Mouse (Mus musculus) urinary bladder, postnatal 14 days (tissue): ENCODE data around the gene Garnl3.
A peak's percentile ranks its signal among the peaks of the same experiment; 100 is the strongest.
"Not testable (repeated sequence)": the region's sequence is repeated elsewhere in the genome, so short reads cannot be mapped to it uniquely, and the experiment has no call there.

ENCODE experiments used
- DNase-seq: peaks from one replicate; pipeline ENCODE4 v3.0.0; 2021; ENCODE audit warnings: low spot score

The Garnl3 gene

GRCm38 (mm10) chr2:33024564-33024963, 106.9 kb downstream of the Garnl3 start:
- DNase-seq = no peak

- DNase-seq = no peak
These were observed 108.6 kb downstream of the Garnl3 start for GRCm38 (mm10) chr2:33022846-33023245.

DNA sequence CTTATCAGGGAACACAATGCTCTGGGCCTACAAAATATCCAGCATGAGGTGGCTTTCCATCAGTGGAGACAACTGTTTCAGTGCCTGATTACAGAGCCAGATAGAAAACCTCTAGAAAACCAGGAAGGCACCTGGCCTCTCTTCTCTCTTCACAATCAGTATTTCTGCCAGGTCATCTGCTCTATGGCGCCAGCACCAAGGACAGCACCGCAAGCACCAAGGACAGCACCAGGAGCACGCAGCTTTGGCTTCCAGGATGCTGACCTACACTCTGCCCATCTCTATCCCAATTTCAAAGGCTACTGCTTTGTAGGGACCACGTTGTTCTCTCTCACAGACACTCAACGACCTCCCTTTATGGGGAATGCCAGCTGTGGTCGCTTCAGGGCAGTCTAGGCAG, 113.4 kb downstream of the Garnl3 start:
- DNase-seq = peak; percentile 57

- DNase-seq = no peak
These were observed 114.3 kb downstream of the Garnl3 start for GRCm38 (mm10) chr2:33017191-33017590.

DNA sequence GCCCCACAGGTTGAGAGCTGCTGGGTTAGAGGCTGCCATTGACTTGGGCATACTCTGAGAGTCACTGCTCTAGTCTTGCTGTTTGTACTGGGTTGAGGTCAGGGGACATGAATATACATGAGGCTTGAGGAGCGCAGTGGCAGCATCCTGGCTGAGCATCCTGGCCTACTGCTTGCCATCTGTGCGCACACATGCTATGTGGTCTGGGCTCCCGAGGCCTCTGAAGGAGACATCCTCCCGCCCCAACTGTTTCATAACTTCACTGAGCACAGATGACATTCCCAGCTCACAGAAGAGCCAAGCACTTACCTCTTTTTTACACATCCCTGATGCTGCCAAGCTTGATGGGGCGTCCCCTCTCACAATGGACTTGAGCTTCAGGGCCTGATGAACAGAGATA, 116.6 kb downstream of the Garnl3 start:
- DNase-seq = no peak

DNA sequence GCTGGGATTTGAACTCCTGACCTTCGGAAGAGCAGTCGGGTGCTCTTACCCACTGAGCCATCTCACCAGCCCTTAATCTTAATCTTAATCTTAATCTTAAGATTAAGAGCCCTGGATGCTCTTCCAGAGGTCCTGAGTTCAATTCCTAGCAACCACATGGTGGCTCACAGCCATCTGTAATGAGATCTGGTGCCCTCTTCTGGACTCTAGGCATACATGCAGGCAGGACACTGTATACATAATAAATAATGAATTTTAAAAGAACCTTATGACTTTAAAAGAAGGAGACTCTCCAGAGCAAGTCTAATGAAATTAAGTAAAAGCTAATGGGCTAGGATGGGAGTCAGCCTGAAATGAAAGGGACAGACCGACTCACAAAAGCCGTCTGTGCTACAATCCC, 122.4 kb downstream of the Garnl3 start:
- not testable (repeated sequence) for DNase-seq

- DNase-seq = no peak
These were observed 126.4 kb downstream of the Garnl3 start for GRCm38 (mm10) chr2:33005041-33005440.

- no peak for DNase-seq
These were observed 129.3 kb downstream of the Garnl3 start for GRCm38 (mm10) chr2:33002144-33002543.

DNA sequence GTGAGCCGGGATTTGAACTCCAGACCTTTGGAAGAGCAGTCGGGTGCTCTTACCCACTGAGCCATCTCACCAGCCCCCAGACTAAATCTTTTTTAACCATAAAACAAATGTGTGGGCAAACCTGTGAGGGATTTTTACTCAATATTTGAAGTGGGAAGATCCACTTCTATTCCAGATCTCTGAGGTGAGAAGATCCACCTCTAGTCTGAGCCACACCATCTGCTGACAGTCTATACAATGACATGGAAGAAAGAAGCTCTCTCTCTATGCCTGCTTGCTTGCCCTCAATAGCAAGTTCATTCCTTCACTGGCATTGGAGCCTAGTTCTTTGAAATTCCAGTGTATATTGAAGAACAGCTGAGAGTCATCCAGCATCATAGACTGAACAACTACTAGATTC, 131.7 kb downstream of the Garnl3 start:
- DNase-seq = no peak

GRCm38 (mm10) chr2:32997792-32998191, 133.7 kb downstream of the Garnl3 start:
- no peak for DNase-seq

- no peak for DNase-seq
These were observed 134.4 kb downstream of the Garnl3 start for GRCm38 (mm10) chr2:32997081-32997480.

DNA sequence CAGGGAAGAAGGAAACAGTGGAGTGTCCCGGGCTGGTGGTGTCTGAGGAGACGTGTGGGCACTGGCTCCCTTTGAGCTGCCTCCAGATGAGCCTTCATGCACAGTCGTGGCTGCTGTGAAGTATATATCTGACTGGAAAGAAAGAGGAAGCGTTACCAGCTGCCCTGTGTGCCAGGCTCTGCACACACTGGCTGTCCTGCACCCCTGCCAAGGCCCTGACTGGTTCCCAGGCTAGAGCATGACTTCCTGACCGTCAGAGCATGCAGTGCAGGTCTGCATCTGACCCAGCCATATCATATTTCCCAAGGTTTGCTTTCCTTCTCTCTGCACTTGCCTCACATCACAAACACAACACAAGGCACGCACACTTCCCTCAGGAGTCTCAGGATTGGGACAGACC, 139.3 kb downstream of the Garnl3 start:
- DNase-seq = no peak

DNA sequence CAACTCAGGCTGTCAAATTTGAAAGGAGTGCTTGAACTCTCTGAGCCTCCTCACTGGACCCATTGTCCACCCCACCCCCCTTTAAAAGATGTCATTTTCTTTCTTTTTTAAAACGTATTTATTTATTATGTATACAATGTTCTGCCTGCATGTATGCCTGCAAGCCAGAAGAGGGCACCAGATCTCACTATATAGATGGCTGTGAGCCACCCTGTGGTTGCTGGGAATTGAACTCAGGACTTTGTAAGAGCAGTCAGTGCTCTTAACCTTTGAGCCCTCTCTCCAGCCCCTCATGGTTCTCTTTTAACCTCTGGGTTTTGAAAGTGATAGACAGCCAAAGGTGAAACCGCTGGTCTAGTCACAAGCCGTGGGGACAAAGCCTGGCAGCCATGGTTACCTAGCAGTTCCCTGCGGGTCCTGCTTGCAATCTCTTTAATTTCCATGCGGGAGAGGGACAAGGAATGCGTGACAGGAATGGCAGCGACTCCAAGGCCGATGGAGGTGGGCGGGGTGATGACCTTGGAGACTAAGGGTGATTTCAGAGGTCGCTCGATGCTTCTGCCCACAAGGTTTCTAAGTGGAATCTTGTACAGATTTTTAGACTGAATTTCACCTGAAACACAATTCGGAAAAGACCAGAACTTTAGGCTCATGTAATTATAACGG, 141.2 kb downstream of the Garnl3 start:
- DNase-seq = no peak

DNA sequence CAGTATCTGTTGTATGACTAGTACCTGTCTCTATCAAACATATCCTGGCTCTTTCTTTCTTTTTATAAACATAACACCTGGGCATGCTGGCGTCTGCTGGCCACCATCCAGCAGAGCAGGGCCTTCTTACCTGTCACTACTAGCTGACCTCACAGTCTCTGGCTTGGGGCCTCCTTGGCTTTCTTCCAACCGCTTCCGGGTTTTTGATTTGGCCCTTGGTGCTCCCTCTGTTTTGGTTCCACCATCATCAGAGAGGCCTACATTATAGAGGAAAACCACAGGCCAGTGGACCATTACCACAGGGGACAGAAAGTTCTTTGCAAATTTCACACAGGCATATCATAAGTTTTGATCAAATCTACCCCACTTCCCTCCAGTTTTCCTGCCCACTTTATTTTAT, 142.1 kb downstream of the Garnl3 start:
- DNase-seq = peak; percentile 68

- DNase-seq = peak; percentile 2
These were observed 145.6 kb downstream of the Garnl3 start for GRCm38 (mm10) chr2:32985844-32986243.

GRCm38 (mm10) chr2:32983617-32984016, 147.8 kb downstream of the Garnl3 start:
- DNase-seq = peak; percentile 3

GRCm38 (mm10) chr2:32982700-32983099, 148.8 kb downstream of the Garnl3 start:
- no peak for DNase-seq

DNA sequence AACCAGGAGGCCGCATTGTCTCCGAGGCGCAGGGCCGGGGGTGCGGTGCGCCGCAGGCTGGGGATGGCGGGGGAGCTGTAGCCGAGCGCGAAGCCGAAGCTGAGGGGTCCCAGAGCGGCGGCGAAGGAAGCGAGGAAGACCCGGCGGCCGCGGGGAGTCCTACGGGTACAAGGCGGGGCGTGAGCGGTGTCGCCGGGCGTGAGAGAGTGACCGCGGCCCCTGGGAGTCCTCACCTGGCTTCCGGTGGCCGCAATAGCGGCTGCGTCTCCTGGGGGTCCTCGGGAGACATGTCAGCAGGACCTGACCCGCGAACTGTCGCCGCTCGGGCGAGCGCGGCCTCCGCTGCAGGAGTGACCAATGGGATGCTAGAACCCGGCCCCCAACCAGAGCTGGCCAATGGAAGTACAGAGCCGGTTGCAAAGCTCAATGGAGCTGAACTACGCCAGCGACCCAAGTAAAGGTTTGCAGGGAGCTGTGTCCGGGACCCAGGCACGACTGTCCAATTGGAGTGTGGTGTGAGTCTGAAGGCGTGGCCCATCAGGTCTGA, 149.7 kb downstream of the Garnl3 start, which contains the start of gene Slc2a8:
Gene Slc2a8, minus strand, starts transcription at position 359 of the 547 bp plus-strand sequence.
- peak; percentile 90 for DNase-seq

DNA sequence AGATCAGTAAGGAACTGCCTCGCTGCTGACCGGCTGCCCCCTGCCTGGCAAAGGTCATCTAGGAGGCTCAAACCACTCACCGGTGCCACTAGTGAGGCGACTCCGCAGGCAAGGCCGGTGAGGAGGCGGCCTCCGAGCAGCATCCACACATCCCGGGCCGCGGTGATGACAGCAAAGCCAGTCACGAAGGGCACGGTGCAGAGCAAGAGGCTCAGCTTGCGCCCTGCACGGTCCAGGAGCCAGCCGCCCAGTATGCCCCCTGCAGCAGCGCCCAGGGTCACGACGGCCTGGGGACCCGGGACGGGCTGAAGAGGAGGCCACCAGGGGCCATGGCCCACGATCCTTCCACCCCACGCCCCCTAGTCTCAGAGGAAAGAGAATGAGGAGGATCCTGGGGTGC, 150.2 kb downstream of the Garnl3 start:
- peak; percentile 12 for DNase-seq

DNA sequence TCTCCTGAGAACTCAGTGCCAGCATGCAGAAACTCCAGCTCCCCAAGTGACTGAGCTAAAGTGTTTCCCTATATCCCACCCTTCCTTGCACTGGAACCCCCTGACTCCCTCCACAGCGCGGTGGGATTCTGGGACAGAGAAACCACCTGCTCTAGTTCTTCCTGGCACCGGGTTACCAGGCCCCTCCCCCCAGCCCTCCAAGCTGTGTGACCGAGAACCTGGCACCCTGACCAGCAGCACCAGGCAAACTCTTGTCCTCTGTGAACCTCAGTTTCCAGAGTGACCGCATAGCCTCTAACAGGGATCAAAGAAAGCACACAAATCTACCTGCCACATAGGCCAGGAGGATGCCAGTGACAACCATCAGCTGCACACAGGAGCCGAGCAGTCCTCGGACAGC, 151.8 kb downstream of the Garnl3 start:
- DNase-seq = peak; percentile 2

- DNase-seq = no peak
These were observed 152.8 kb downstream of the Garnl3 start for GRCm38 (mm10) chr2:32978675-32979074.

DNA sequence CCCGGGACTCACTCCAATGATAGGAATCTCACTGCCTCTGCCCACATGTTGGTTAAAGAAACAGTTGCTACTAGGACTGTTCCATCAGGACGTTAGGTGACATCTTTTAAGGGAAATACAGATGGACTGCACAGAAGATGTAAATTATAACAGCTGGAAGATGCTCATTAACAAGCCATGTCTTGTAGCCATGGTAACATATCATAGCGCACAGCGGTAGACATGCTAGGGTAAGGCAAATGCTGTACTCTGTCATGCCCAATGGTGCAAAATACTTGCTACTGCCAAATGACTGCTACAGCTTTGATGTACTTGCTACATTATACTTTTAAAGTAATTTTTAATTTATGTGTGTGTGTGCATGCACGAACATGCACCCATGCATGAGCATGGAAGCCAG, 154.3 kb downstream of the Garnl3 start:
- no peak for DNase-seq

- DNase-seq = no peak
These were observed 157.2 kb downstream of the Garnl3 start for GRCm38 (mm10) chr2:32974216-32974615.

GRCm38 (mm10) chr2:32971235-32971634, 160.2 kb downstream of the Garnl3 start:
- DNase-seq = no peak
